Mouse (Mus musculus) olfactory bulb, adult 2 months (tissue): ENCODE results near the gene Hhip.

Experiments
- CTCF ChIP-seq: fragments of 200-500 bp; IDR thresholded peaks from 2 replicates; pipeline ENCODE4 v1.5.1; 2012; ENCODE audit warnings: low read depth, mild to moderate bottlenecking, low read length, moderate library complexity; ENCODE audit not compliant: insufficient read depth
- POLR2A ChIP-seq: fragments of 200-500 bp; IDR thresholded peaks from 2 replicates; pipeline ENCODE4 v1.6.1; 2012; ENCODE audit warnings: mild to moderate bottlenecking, low read depth, low read length, moderate library complexity; ENCODE audit not compliant: insufficient read depth

DNA sequence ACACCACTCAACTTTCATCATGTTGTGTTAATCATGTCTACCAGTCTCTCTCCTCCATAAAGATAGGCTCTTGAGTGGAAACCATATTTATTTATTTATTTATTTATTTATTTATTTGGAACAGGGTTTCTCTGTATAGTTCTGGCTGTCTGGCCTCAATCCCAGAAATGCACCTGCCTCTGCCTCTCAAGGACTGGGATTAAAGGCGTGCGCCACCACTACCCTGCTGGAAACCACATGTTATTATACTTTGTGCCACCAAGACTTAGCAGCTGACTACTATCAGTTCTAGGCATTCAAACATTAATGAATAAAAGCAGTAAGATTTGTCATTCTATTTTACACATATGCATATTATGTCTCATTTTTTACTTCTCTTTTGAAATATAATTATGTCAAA, 42.0 kb downstream of the Hhip start:
- TF ChIP-seq POLR2A (no peak), CTCF (no peak)
